Mouse (Mus musculus): ENCODE measurements around the gene Gbf1. TPM values are rescaled to one million over a fixed set of nuclear protein-coding genes. Genes with fewer than 3 reads are reported as not detected.
A peak's percentile ranks its signal among the peaks of the same experiment; 100 is the strongest.

Gene Gbf1
- total RNA-seq, 2 experiments from 2014 or later: 90.1 to 95.4 TPM

- no peak for TF ChIP-seq CTCF (IDR thresholded peaks at IDR 0.05)
- intact Hi-C loops (cut with DNase I): no loop called here
- H3K4me3 ChIP-seq: no peak overlapping the region
- H3K27ac ChIP-seq: peak overlapping the region; percentile 56
- DNase-seq (ENCODE audit: extremely low spot score in 1 of 2, low spot score in 2 of 2): peak; percentile 42 to 44
These were observed 169.0 kb downstream of the Gbf1 start for GRCm38 (mm10) chr19:46321101-46321943.

DNA sequence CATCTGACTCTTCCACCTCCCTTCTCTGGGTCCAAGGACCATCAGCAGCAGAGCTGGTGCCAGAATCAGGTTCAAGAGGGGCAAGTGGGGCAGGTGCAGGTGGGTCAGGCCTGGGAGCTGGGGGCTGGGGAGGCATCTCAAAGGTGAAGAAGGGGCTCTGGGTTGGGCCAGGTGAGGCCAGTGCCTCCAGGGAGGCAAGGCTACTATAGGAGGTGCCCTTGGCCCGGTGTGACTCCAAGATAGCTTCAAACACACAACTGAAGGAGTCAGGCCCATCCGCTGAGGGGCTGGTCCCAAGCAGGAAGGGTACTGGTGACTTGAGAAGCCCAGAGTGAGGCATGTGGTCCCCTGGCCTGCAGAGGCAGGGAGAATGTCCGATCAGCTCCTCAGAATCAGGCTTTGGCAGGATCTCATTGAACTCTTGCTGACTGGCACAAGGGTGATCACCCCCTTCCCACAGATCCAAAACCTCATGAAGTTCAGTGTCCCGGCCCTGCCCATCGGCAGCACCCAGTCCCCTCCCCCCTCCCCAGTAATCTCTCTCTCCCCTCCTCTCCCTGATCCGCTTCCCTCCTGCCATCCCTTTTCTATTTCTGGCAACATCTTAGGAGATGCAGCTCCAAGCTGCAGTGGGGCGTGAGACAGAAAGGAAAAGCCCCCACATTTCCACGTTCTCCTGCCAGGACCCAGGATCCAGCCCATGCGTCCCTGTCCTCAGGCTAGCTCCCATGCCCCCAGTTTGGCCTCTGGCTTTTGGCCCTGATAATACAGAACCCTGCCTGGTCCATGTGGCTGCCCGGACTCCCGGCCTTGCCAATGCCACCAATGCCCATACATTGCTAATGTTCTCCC, 170.1 kb downstream of the Gbf1 start:
- Histone ChIP-seq H3K27ac (peak overlapping the region; percentile 56), H3K4me3 (no peak overlapping the region)
- TF ChIP-seq CTCF (IDR thresholded peaks at IDR 0.05): no peak
- intact Hi-C loops (cut with DNase I): no loop called here
- DNase-seq (ENCODE audit: extremely low spot score in 1 of 2, low spot score in 2 of 2): peak; percentile 24 to 30

DNA sequence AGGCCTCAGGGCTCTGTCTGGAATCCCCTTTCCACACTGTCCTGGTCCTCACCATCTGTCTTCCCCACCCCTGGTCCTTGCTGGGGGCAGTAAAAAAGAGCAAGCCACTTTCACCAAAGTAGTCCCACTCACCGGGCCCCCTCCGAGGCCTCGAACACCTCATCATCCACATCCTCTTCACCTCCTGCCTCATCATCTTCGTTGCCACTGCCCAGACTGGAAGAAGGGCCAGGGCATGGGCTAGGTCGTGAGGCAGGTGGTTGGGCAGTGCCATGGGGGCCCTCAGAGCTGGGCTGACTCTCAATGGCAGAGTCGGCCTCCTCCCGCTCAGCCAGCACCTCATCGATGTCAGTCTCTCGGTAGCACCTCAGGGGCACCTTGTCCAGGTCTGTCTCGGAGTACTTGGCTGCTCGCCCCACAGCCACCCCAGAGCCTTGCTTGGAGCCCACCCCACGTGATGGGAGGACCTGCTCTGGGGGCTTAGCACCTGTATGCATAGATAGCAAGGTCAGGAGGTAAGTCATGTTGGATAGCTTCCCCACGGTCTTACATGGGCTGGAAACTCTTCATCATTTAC, 170.8 kb downstream of the Gbf1 start:
- H3K4me3 ChIP-seq: no peak overlapping the region
- no peak for DNase-seq (ENCODE audit: extremely low spot score in 1 of 2, low spot score in 2 of 2)
- peak overlapping the region; percentile 48 for H3K27ac ChIP-seq
- intact Hi-C loops (cut with DNase I): no loop called here
- no peak for TF ChIP-seq CTCF (IDR thresholded peaks at IDR 0.05)

- TF ChIP-seq CTCF (IDR thresholded peaks at IDR 0.05): no peak
- DNase-seq (ENCODE audit: extremely low spot score in 1 of 2, low spot score in 2 of 2): peak in 1 of 2 experiments; percentile 5
- Histone ChIP-seq H3K4me3 (no peak overlapping the region), H3K27ac (no peak overlapping the region)
- intact Hi-C loops (cut with DNase I): no loop called here
These were observed 171.4 kb downstream of the Gbf1 start for GRCm38 (mm10) chr19:46323716-46324115.

DNA sequence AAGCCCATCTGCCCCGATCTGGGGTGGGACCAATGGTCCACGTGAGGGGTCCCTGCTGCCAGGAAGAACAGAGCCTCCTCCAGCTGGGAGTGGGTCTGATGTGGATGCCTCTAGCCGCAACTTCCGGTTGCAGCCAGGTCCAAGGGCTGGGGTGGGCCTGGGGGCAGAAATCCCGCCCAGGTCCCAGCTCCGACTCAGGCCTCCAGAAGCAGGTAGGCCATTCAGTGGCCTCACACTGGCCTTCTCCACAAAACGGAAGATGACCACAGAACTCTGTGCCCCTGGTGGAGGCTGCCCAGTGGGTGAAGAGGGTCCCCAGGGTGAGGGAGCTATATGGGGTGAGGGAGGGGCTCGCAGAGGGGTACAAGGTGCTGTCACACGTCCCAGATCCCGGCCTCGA, 172.1 kb downstream of the Gbf1 start:
- no peak for TF ChIP-seq CTCF (IDR thresholded peaks at IDR 0.05)
- Histone ChIP-seq H3K4me3 (no peak overlapping the region), H3K27ac (no peak overlapping the region)
- peak in 1 of 2 experiments; percentile 9 for DNase-seq (ENCODE audit: extremely low spot score in 1 of 2, low spot score in 2 of 2)
- intact Hi-C loops (cut with DNase I): no loop called here

DNA sequence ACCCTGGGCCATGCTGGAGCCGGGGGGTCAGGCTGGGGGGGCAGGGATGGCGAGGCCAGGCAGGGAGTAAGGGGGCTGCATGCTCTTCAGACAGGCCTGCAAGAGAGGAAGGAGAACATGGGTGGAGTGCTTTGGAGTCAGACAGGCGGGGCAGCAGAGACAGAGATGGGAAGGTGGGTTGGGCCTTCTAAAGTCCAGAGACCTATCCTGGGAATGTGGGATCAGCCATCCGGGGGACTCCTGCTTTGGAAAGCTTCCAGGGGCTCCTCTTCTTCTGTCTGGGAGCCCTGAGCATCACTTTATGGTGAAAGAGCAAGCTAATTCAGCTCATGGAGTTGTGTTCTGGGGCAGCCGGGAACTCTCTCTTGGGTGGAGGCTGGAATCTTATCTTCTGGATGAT, 172.6 kb downstream of the Gbf1 start:
- intact Hi-C loops (cut with DNase I): no loop called here
- DNase-seq (ENCODE audit: extremely low spot score in 1 of 2, low spot score in 2 of 2): no peak
- H3K27ac ChIP-seq: no peak overlapping the region
- no peak for TF ChIP-seq CTCF (IDR thresholded peaks at IDR 0.05)
- H3K4me3 ChIP-seq: no peak overlapping the region

GRCm38 (mm10) chr19:46326019-46326755, 173.9 kb downstream of the Gbf1 start:
- TF ChIP-seq CTCF (IDR thresholded peaks at IDR 0.05): no peak
- H3K27ac ChIP-seq: peak overlapping the region; percentile 87
- H3K4me3 ChIP-seq: peak overlapping the region; percentile 63
- DNase-seq (ENCODE audit: extremely low spot score in 1 of 2, low spot score in 2 of 2): peak in 1 of 2 experiments; percentile 42
- intact Hi-C loops (cut with DNase I): no loop called here

- intact Hi-C loops (cut with DNase I): no loop called here
- no peak for TF ChIP-seq CTCF (IDR thresholded peaks at IDR 0.05)
These were observed 174.5 kb downstream of the Gbf1 start, which contains the start of gene Psd for GRCm38 (mm10) chr19:46326756-46327305. Gene Psd (minus strand): TSS chr19:46327156.

GRCm38 (mm10) chr19:46327531-46328064, 175.3 kb downstream of the Gbf1 start:
- peak overlapping the region; percentile 87 for H3K27ac ChIP-seq
- H3K4me3 ChIP-seq: peak overlapping the region; percentile 63
- intact Hi-C loops (cut with DNase I): loop anchor here (2.0 kb wide), 1 partner anchor 19 kb away; no protein-coding TSS in a partner anchor
- DNase-seq (ENCODE audit: extremely low spot score in 1 of 2, low spot score in 2 of 2): peak in 1 of 2 experiments; percentile 21
- no peak for TF ChIP-seq CTCF (IDR thresholded peaks at IDR 0.05)

More at GRCm38 (mm10) chr19:46326756-46327305, 174.5 kb downstream of the Gbf1 start, which contains the start of gene Psd:
- DNase-seq (ENCODE audit: extremely low spot score in 1 of 2, low spot score in 2 of 2): peak; percentile 68 to 73
- H3K4me3 ChIP-seq: peak within 1 kb of the TSS; percentile 63
- H3K27ac ChIP-seq: peak within 1 kb of the TSS; percentile 87
